Mouse (Mus musculus) kidney, adult 8-10 months (tissue): ENCODE measurements at regions not wholly inside any gene's neighbourhood (a gene's known extent, or its start where the extent isn't known, plus 50 kb on each side); places are given as distances from the start of the nearest gene placed in this dataset.
A peak's percentile ranks its signal among the peaks of the same experiment; 100 is the strongest.

Experiments
- DNase-seq, 2 experiments: peaks; one replicate each; pipeline ENCODE4 v3.0.0; 2022

GRCm38 (mm10) chr8:88972993-88973690 lies 70.8 kb downstream of the Sall1 start:
- DNase-seq, result no peak

DNA sequence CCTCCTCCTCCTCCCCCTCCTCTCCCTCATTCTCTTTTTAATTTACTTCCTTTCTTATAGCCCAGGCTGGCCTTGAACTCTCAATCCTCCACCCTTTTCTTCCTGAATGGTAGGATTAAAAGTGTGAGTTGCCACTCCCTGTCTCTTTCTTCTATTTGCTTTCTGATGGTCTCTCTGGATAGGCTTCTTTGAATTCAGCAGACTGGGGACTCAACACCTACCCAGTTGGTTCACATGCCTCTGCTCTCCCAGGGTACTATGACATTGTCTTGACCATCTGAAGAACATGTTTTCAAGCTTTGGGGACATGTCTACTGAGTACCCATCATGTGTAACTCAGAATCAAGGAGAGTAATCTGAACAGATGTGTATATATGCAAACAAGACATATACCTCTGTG lies 85.1 kb downstream of the Sall1 start:
- no peak for DNase-seq

DNA sequence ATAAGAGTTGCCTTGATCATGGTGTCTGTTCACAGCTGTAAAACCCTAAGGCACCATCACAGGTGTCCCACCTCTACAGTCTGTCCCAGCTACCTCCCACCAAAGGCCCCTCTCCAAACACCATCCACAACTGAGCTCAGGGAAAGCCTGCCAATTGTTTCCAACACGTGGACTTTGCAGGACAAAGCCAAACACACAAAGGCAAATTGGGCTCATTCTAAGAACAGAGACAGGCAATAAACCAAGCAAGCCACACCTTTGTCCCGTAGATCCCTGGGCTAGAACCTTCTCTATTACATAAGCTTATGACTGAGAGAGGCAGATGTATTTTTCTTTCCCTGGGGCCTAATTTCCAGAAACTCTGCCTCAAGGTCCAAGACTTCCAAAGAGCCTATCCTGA lies 90.8 kb downstream of the Sall1 start:
- DNase-seq, result no peak

GRCm38 (mm10) chr8:88951829-88952155 lies 92.2 kb downstream of the Sall1 start:
- DNase-seq, result no peak

DNA sequence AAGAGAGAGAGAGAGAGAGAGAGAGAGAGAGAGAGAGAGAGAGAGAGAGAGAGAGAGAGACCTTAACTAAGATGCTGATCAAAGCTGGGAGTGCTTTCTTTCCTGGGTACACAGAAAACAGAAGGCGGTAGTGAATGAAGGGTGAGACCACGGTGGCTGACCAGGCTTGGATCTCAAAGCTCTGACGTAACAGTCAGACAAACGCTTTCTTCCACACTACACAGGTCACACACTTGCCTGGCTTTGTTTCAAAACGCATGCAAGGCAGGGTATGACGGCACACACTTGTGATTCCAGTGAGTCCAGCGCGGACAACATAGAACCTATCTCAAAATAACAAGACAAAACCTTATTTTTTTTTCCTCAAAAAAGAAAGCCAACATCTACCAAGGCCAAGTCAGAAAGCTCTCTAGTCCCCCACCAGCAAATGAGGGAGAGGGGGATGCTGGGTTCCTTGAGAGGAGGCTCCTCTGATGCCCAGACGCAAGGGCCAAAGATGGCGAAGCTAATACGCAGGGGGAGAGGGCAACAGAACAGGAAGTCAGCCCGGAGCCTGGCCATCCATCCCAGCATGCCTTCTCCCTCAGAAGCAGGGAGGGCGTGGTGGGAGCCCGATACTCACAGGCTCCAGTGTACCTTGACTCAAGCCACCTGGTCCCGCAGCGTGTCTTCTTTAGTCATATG lies 92.7 kb downstream of the Sall1 start:
- DNase-seq, result no peak

DNA sequence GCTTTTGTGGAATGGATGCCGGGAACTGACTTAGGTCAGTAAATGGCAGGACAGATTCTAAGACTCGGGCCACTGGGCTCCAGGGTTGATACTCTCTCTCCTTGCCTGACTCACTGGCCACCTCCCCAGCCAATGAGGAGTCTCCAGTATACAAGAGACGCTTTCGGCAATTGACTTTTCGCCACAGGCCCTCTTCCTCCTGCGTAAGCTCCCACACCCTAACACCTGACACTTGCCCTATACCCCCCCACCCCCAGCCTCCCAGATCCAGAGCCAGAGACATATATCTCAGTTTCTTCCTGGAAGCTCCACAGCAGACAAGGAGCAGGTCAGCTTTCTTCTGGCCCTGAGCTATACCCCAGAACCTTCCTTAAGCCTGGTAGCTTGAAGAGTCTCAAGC lies 94.0 kb downstream of the Sall1 start:
- no peak for DNase-seq

DNA sequence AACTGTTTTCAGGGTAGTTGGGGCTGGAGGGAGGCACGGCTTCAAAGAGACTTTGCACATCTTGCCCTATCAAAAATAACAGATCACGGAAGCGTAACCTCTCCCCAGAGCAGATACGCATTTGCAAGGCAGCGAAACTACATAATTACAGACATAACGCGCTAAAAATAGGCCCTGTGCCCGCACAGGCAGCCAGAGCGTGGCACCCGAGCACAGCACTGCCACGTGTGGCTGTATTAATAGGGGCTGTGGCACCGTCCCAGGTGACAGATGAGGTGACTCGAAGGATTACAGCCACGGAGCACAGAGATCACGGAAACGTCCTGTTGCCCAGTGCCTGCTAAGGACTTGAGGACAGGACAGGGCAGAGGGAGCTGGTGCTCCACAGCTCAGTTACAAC lies 95.0 kb downstream of the Sall1 start:
- peak in 1 of 2 experiments; percentile 17 for DNase-seq

DNA sequence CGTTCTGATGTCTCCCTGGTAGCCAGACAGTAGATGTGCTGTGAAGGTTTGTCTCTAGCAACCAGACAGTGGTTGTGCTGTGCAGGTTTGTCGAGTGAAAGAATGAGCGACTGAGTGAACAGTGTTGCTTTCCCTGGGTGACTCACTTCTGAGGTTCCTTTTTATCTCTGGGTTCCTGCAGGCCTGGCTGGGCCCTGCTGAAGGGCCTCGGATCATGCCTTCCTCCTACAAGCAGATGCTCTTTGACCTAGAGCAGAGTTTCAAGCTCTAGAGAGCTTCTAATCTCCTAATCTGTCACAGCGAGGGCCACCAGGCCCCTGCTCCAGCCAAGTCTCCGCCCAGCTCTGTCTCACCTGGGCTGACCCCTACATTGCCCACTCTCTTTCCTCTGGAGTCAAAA lies 95.6 kb downstream of the Sall1 start:
- DNase-seq, result no peak

- no peak for DNase-seq
These were observed 96.6 kb downstream of the Sall1 start for GRCm38 (mm10) chr8:88947384-88947783.

DNA sequence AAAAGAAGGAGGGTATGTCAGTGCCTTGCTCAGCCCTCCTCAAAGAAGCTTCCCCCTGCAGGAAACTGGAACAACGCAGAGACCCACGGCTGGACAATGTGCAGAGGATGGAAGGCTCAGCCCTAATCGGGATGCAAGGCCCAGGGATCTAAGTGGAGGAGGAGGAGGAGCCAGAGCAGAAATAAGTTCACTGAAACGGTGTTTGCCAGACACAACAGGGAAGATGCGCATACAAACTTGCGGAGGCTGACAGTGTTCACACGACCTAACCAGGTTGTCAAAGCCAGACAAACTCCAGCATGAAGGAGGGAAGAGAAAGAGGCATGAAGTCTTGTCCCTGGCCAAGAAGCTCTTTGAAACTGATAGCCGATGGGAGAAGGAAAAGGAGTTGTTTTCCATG lies 98.3 kb downstream of the Sall1 start:
- no peak for DNase-seq

GRCm38 (mm10) chr8:88944038-88944437 lies 99.9 kb downstream of the Sall1 start:
- peak; percentile 23 to 50 for DNase-seq

- no peak for DNase-seq
These were observed 104.8 kb downstream of the Sall1 start for GRCm38 (mm10) chr8:88939071-88939746.

DNA sequence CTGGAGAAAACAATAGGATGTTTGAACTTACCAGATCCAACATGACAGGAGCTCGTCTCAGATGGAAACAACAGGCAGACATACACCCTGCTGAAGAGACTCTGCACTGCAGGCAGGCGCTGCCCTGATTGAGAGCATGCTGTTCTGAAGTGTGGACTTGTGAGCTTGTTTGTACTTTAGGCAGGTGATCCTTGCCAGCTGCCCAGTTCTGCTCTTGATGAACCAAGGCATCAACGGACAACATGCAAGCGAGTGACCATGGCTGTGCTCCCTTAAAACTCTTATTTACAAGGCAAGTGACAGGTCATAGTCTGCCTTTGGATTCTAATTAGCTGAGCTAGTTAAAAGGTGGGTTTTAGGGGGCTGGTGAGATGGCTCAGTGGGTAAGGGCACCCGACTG lies 109.3 kb downstream of the Sall1 start:
- peak; percentile 12 to 29 for DNase-seq

GRCm38 (mm10) chr8:88931050-88931449 lies 112.9 kb downstream of the Sall1 start:
- DNase-seq, result no peak

GRCm38 (mm10) chr8:88930370-88930769 lies 113.6 kb downstream of the Sall1 start:
- no peak for DNase-seq

- no peak for DNase-seq
These were observed 115.1 kb downstream of the Sall1 start for GRCm38 (mm10) chr8:88928675-88929377.

DNA sequence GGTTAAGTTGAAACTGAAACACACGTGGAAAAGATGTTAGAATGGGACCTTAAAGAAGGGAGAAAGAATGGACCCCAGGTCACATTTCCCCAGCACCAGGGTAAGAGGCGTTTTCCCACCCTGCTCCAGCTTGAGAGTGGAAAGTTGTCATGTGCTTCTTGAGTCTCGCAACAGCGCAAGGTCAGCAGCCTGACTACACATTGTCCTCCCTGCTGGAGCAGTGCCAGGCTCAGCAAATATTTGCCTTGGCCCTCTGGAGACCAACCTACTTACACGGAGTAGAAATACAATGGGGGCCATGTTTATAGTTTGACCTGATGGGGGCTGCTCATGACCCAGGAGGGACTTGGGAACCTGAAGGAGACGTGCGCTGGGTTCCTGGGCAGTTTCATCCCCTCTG lies 121.1 kb downstream of the Sall1 start:
- peak; percentile 55 to 64 for DNase-seq

DNA sequence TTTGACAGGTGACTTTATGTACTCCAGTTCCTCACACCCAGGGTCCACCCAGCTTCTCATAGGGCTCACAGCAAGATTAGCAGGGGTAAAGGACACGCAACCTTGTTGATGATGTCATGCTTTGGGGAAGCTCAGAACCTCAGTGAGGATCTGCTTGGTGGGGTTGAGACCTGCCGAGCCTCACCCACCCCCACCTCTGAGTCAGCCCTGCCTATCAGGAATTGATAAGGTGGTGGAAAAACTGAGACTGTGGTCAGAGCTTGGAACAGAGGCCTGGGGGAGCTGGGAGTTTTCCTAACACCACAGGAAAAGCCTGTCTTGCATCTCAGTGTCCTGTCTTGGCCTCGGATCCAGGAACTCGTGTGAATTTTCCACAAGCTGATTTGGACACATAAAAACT lies 122.0 kb downstream of the Sall1 start:
- no peak for DNase-seq

DNA sequence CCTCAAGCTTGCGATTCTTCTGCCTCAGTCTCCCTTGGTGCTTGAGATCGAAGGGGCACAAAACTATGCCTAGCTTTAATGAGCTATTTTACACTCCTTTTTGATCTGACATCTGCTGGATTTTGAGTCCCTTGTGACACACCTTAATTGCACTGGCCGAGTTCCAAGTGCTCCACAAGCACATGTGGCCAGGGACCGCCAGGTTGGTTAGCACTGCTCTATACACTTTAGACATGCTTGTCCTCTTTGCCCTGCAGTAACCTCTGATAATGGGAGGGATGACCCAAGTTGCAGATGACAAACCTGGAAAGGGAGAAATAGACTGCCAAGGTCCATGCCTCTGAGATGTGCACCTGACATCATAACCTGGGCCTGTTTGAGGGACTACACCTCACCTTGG lies 124.7 kb downstream of the Sall1 start:
- no peak for DNase-seq

GRCm38 (mm10) chr8:88916064-88916463 lies 127.9 kb downstream of the Sall1 start:
- no peak for DNase-seq

DNA sequence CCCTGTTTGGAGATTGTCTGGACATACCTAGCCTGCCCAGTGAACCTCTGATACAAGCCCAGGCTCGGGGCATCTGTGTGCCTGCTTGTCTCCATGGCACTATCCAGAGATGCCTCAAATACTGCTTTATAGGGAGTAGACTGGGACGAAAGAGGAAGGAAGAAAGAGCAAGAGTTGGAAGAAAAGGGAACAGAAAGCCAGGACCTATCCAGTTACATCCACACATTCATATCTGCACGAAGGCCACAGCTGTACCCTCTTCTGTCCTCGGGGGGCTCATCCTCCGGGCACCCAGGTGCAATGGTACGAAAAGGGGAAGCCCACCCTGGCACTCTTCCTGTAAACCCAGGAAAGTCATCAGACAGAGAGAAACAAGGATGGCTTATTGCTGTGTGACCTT lies 129.3 kb downstream of the Sall1 start:
- no peak for DNase-seq

GRCm38 (mm10) chr8:88914190-88914589 lies 129.8 kb downstream of the Sall1 start:
- peak in 1 of 2 experiments; percentile 38 for DNase-seq

DNA sequence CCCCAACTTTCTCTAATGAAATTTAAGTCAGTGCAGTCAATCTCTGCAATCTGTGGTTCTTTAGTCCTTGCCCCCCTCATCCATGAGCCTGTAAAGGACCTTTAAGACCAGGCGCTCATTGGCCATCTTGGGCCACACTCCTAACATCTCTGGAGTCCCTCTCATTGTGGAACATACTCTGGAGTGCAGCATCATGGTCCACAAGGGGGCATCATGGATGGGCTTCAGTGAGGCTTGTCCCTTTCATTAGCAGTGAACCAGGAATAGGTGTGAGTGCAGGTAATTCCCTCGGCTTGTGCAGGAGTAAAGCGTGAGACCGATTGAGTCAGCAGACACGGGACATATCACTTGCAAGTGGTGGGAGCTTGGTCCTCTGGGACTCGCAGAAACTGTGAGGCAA lies 137.7 kb downstream of the Sall1 start:
- DNase-seq, result peak in 1 of 2 experiments; percentile 29

DNA sequence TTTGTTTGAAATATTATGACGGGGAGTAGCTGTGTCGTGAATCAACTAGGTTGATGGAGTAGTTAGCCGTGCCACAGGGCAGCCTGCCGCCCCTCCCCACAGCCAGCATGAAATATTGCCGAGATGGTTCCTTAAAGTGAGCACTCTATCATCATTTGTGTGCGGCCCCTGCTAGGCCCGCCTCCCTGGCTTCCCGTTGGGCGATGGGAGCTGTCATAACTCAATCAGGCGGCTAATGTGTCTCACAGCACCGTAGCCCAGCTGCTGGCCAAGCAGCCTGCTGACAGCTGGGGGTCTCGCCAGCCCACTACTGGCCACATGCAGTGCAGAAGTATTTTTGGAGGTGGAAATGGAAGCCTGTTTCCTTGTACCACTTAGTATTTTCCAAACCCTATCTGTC lies 140.9 kb downstream of the Sall1 start:
- no peak for DNase-seq
